Mouse (Mus musculus) heart, adult 9 months (tissue): Measurements from ENCODE around the gene Thoc6.

Experiments
- DNase-seq, 2 experiments: peaks; one replicate each; pipeline ENCODE4 v3.0.0; 2022; ENCODE audit warnings: low spot score in 2 of 2

Thoc6 gene

GRCm38 (mm10) chr17:23677236-23677679 lies 3.6 kb upstream of the Thoc6 start, which contains the start of gene Tnfrsf12a:
Tnfrsf12a (minus strand) TSS chr17:23677468.
- peak; percentile 85 to 89 for DNase-seq

GRCm38 (mm10) chr17:23676473-23677031 lies 2.9 kb upstream of the Thoc6 start:
- DNase-seq = peak; percentile 40 to 61

GRCm38 (mm10) chr17:23675564-23676281 lies 2.0 kb upstream of the Thoc6 start:
- peak; percentile 46 to 56 for DNase-seq

- peak; percentile 64 to 75 for DNase-seq
These were observed 1.4 kb upstream of the Thoc6 start for GRCm38 (mm10) chr17:23675127-23675526.

GRCm38 (mm10) chr17:23674271-23674952 lies 730 bp upstream of the Thoc6 start:
- DNase-seq = peak; percentile 50 to 64

- no peak for DNase-seq
These were observed 921 bp downstream of the Thoc6 start for GRCm38 (mm10) chr17:23672761-23673160.

GRCm38 (mm10) chr17:23671519-23671918 lies 2.2 kb downstream of the Thoc6 start:
- no peak for DNase-seq

GRCm38 (mm10) chr17:23670516-23671074 lies 3.1 kb downstream of the Thoc6 start:
- DNase-seq = no peak

- no peak for DNase-seq
These were observed 8.2 kb downstream of the Thoc6 start for GRCm38 (mm10) chr17:23665511-23665910.

GRCm38 (mm10) chr17:23664556-23665021 lies 9.1 kb downstream of the Thoc6 start:
- DNase-seq = no peak

GRCm38 (mm10) chr17:23661526-23661925 lies 12.2 kb downstream of the Thoc6 start:
- DNase-seq = no peak

GRCm38 (mm10) chr17:23660876-23661200 lies 12.8 kb downstream of the Thoc6 start:
- no peak for DNase-seq

- no peak for DNase-seq
These were observed 13.4 kb downstream of the Thoc6 start, which contains the start of gene Bicdl2 for GRCm38 (mm10) chr17:23660117-23660875. Bicdl2 (plus strand) TSS chr17:23660506.

GRCm38 (mm10) chr17:23658450-23658849 lies 15.2 kb downstream of the Thoc6 start:
- DNase-seq = no peak

- no peak for DNase-seq
These were observed 19.3 kb downstream of the Thoc6 start for GRCm38 (mm10) chr17:23654410-23654809.

GRCm38 (mm10) chr17:23654001-23654400 lies 19.7 kb downstream of the Thoc6 start:
- no peak for DNase-seq

- no peak for DNase-seq
These were observed 20.4 kb downstream of the Thoc6 start for GRCm38 (mm10) chr17:23653324-23653723.

GRCm38 (mm10) chr17:23651363-23651762 lies 22.3 kb downstream of the Thoc6 start:
- DNase-seq = no peak

GRCm38 (mm10) chr17:23645894-23646293 lies 27.8 kb downstream of the Thoc6 start:
- no peak for DNase-seq

- DNase-seq = no peak
These were observed 28.8 kb downstream of the Thoc6 start, which contains the start of gene Mmp25 for GRCm38 (mm10) chr17:23644613-23645495. Mmp25 (minus strand) TSS chr17:23645277.
